Mouse (Mus musculus) heart, adult 9 months (tissue): ENCODE measurements at regions not wholly inside any gene's neighbourhood (a gene's known extent, or its start where the extent isn't known, plus 50 kb on each side); places are given as distances from the start of the nearest gene placed in this dataset.

Experiments
- DNase-seq, 2 experiments: peaks; one replicate each; pipeline ENCODE4 v3.0.0; 2022; ENCODE audit warnings: low spot score in 2 of 2

GRCm38 (mm10) chr2:50649656-50650055 is 353.1 kb upstream of the Mmadhc start:
- DNase-seq = no peak

GRCm38 (mm10) chr2:50643219-50643618 is 346.6 kb upstream of the Mmadhc start:
- no peak for DNase-seq

- DNase-seq = peak in 1 of 2 experiments; percentile 6
These were observed 345.6 kb upstream of the Mmadhc start for GRCm38 (mm10) chr2:50642198-50642597.

- no peak for DNase-seq
These were observed 339.3 kb upstream of the Mmadhc start for GRCm38 (mm10) chr2:50635896-50636295.

GRCm38 (mm10) chr2:50631786-50632185 is 335.2 kb upstream of the Mmadhc start:
- DNase-seq = no peak

- DNase-seq = no peak
These were observed 330.9 kb upstream of the Mmadhc start for GRCm38 (mm10) chr2:50627501-50627900.

- no peak for DNase-seq
These were observed 328.7 kb upstream of the Mmadhc start for GRCm38 (mm10) chr2:50625233-50625749.

- DNase-seq = peak; percentile 51 to 52
These were observed 312.5 kb upstream of the Mmadhc start for GRCm38 (mm10) chr2:50609086-50609485.

GRCm38 (mm10) chr2:50589195-50589594 is 292.6 kb upstream of the Mmadhc start:
- no peak for DNase-seq

- no peak for DNase-seq
These were observed 292.1 kb upstream of the Mmadhc start for GRCm38 (mm10) chr2:50588652-50589051.

- DNase-seq = no peak
These were observed 289.9 kb upstream of the Mmadhc start for GRCm38 (mm10) chr2:50586321-50587050.

GRCm38 (mm10) chr2:50579620-50580019 is 283.0 kb upstream of the Mmadhc start:
- no peak for DNase-seq

GRCm38 (mm10) chr2:50578278-50579043 is 281.9 kb upstream of the Mmadhc start:
- DNase-seq = peak; percentile 29

GRCm38 (mm10) chr2:50577736-50578135 is 281.1 kb upstream of the Mmadhc start:
- no peak for DNase-seq

- DNase-seq = no peak
These were observed 276.9 kb upstream of the Mmadhc start for GRCm38 (mm10) chr2:50573455-50573854.

- no peak for DNase-seq
These were observed 274.4 kb upstream of the Mmadhc start for GRCm38 (mm10) chr2:50571021-50571420.

- DNase-seq = no peak
These were observed 273.1 kb upstream of the Mmadhc start for GRCm38 (mm10) chr2:50569502-50570285.

- no peak for DNase-seq
These were observed 272.3 kb upstream of the Mmadhc start for GRCm38 (mm10) chr2:50568777-50569501.

- no peak for DNase-seq
These were observed 270.9 kb upstream of the Mmadhc start for GRCm38 (mm10) chr2:50567542-50567941.

GRCm38 (mm10) chr2:50554031-50554430 is 257.4 kb upstream of the Mmadhc start:
- peak in 1 of 2 experiments; percentile 3 for DNase-seq

- DNase-seq = no peak
These were observed 255.8 kb upstream of the Mmadhc start for GRCm38 (mm10) chr2:50552437-50552836.
